Mouse (Mus musculus) neural tube, embryonic 12.5 days (tissue): ENCODE measurements around the gene Gdf9. TPM values are rescaled to one million over a fixed set of nuclear protein-coding genes. Genes with fewer than 3 reads are reported as not detected.
A peak's percentile ranks its signal among the peaks of the same experiment; 100 is the strongest.

Experiments used
- ATAC-seq: fragments of 200-750 bp; cut with Nextera tagmentation; 2 replicates; pipeline ENCODE4 v1.8.0; 2017; ENCODE audit warnings: low read depth, mild to moderate bottlenecking, moderate TSS enrichment, moderate library complexity; ENCODE audit not compliant: low FRiP score
- H3K27ac ChIP-seq: fragments of 300-500 bp; sonication (generic); 2 replicates; pipeline ENCODE4 v1.5.1; 2016
- H3K27me3 ChIP-seq: fragments of 300-500 bp; sonication (generic); replicated peaks from 2 replicates; pipeline ENCODE4 v1.6.1; 2016; ENCODE audit warnings: mild to moderate bottlenecking
- H3K36me3 ChIP-seq: fragments of 300-500 bp; sonication (generic); 2 replicates; pipeline ENCODE4 v1.6.1; 2016; ENCODE audit warnings: mild to moderate bottlenecking
- H3K4me1 ChIP-seq: fragments of 300-500 bp; sonication (generic); 2 replicates; pipeline ENCODE4 v1.6.1; 2016
- H3K4me2 ChIP-seq: fragments of 300-500 bp; sonication (generic); replicated peaks from 2 replicates; pipeline ENCODE4 v1.6.1; 2016; ENCODE audit warnings: mild to moderate bottlenecking
- H3K4me3 ChIP-seq: fragments of 300-500 bp; sonication (generic); 2 replicates; pipeline ENCODE4 v1.5.1; 2016
- H3K9ac ChIP-seq: fragments of 300-500 bp; sonication (generic); 2 replicates; pipeline ENCODE4 v1.6.1; 2016; ENCODE audit warnings: mild to moderate bottlenecking
- H3K9me3 ChIP-seq: fragments of 300-500 bp; sonication (generic); 2 replicates; pipeline ENCODE4 v1.6.1; 2016; ENCODE audit warnings: mild to moderate bottlenecking
- WGBS: fragments of 180-500 bp; shearing (Covaris S2); methylation state at CpG from one replicate; pipeline ENCODE4 v1.1.7; 2016; 5-methylcytosine and 5-hydroxymethylcytosine counted together
- polyA plus RNA-seq: library from polyadenylated mRNA; unstranded; fragments of >200 nt; fragmentation: Nextera tagmentation; extraction: Ambion mirVana; gene quantifications from 2 replicates; pipeline ENCODE4 v1.2.1, GENCODE M21; 2016

Gene Gdf9
- polyA plus RNA-seq, 1 experiment from 2014 or later: 1.8 TPM

GRCm38 (mm10) chr11:53448529-53448928, 17.7 kb downstream of the Gdf9 start:
- Histone ChIP-seq H3K36me3 (no peaks in the 10 kb centered on the region), H3K4me2 (no peak overlapping the region), H3K27me3 (no peaks in the 10 kb centered on the region), H3K4me1 (no peaks in the 10 kb centered on the region), H3K9ac (no peak overlapping the region), H3K4me3 (no peak overlapping the region), H3K27ac (no peak overlapping the region), H3K9me3 (no peaks in the 10 kb centered on the region)
- ATAC-seq: no peak
- 84% methylated on average over 1 of the region's 1 CpGs for WGBS

DNA sequence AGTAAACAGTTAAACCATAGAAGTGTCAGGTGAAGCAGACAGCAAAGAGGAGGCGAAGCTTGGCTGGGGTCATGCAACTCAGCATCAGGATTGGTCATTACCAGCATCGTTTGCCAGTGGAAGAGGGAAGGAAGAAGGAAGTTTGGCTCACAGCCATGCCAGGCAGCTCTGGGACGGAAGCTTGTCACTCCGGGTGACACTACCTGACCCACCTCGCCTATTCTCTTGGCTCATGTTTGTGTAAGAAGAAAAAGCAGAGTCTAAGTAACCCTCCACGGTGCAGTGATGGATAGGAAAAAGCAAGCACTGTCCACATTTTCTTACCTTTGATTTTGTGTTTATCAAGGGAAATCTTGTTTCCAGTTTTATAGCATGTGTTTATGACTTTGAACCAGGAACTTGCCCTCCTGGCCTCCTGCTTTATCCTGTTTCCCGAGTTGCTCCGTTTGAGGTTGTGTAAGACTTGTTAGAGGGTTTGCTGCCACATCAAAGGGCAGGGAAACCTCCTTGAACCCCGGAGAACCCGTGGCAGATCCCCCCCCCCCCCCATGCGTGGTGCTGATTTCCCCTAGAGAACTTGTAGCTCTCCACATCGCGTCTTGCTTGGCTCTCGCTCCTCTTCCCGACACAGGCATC, 19.4 kb downstream of the Gdf9 start:
- Histone ChIP-seq H3K9me3 (no peaks in the 10 kb centered on the region), H3K4me1 (no peaks in the 10 kb centered on the region), H3K27ac (no peak overlapping the region), H3K27me3 (0 out of 2 replicates have a peak, but pooled peaks cover 5% of the 10 kb centered on the region), H3K9ac (no peak overlapping the region), H3K4me3 (no peak overlapping the region), H3K4me2 (no peak overlapping the region), H3K36me3 (no peaks in the 10 kb centered on the region)
- no peak for ATAC-seq
- WGBS: 61% methylated on average over 15 of the region's 15 CpGs

DNA sequence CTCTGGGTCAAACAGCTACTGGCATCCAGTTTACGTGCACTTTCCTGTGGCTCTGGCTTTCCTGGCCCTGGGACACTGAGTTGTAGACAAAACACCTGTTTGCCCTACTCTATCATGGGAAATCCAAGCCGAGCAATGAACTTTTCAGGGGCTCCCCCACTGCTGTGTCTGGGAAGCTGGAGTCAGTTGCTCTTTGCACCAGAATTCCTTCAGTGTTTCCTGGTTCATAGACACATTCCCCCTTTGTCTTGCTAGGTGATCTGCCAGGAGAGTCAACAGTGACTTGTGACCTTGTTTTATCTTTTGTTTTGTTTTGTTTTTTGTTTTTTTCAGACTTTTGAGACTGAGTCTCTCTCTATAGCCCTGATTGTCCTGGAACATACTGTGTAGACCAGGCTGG, 20.5 kb downstream of the Gdf9 start:
- WGBS: 74% methylated on average over 2 of the region's 2 CpGs
- Histone ChIP-seq H3K27ac (no peak overlapping the region), H3K4me1 (no peaks in the 10 kb centered on the region), H3K4me2 (no peak overlapping the region), H3K4me3 (no peak overlapping the region), H3K9me3 (no peaks in the 10 kb centered on the region), H3K27me3 (peaks cover 13% of the 10 kb centered on the region), H3K36me3 (no peaks in the 10 kb centered on the region), H3K9ac (no peak overlapping the region)
- ATAC-seq: no peak

GRCm38 (mm10) chr11:53452396-53452795, 21.6 kb downstream of the Gdf9 start:
- Histone ChIP-seq H3K4me3 (no peak overlapping the region), H3K9ac (no peak overlapping the region), H3K36me3 (no peaks in the 10 kb centered on the region), H3K27me3 (peaks cover 22% of the 10 kb centered on the region), H3K4me2 (no peak overlapping the region), H3K9me3 (no peaks in the 10 kb centered on the region), H3K4me1 (peaks cover 7% of the 10 kb centered on the region), H3K27ac (no peak overlapping the region)
- 97% methylated on average over 9 of the region's 9 CpGs for WGBS
- no peak for ATAC-seq

DNA sequence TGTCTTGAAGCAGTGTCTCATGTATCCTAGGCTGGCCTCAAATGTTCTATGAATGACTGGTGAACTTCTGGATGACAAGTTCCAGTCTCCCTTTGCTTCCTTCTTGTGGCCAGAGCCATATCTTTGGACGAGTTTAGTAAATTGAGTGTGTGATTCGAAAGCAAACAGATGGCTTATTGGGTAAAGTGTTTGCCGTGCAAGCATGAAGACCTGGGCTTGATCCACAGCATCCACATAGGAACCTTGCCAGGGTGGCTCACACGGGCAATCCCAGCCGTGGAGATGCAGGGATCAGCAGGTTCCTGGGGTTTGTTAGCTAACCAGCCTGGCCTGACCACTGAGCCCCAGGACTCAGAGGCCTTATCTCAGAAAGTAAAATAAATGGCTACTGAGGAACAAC, 22.2 kb downstream of the Gdf9 start:
- Histone ChIP-seq H3K4me2 (no peak overlapping the region), H3K9me3 (no peaks in the 10 kb centered on the region), H3K9ac (no peak overlapping the region), H3K27ac (no peak overlapping the region), H3K4me3 (no peak overlapping the region), H3K36me3 (no peaks in the 10 kb centered on the region), H3K4me1 (peaks cover 7% of the 10 kb centered on the region), H3K27me3 (peaks cover 28% of the 10 kb centered on the region)
- ATAC-seq: no peak
- 86% methylated on average over 5 of the region's 5 CpGs for WGBS

GRCm38 (mm10) chr11:53456474-53457371, 25.9 kb downstream of the Gdf9 start, which contains the start of the genes Gm10447 and Shroom1:
TSS of gene Gm10447 (minus strand) at chr11:53457110.
TSS of gene Shroom1 (plus strand) at chr11:53457205.
- Histone ChIP-seq H3K9me3 (no peaks in the 10 kb centered on the region), H3K36me3 (no peaks in the 10 kb centered on the region), H3K27me3 (peaks cover 48% of the 10 kb centered on the region), H3K4me2 (peak within 1 kb of the TSS; percentile 80), H3K27ac (no peak within 1 kb of the TSS), H3K9ac (peak within 1 kb of the TSS; percentile 60), H3K4me1 (peaks cover 7% of the 10 kb centered on the region), H3K4me3 (peak within 1 kb of the TSS; percentile 45)
- ATAC-seq: no peak
- 3% methylated on average over 42 of the region's 42 CpGs for WGBS

- no peaks in the 10 kb centered on the region for H3K36me3 ChIP-seq
- H3K27ac ChIP-seq: no peak overlapping the region
- peak overlapping the region; percentile 60 for H3K9ac ChIP-seq
- peak overlapping the region; percentile 80 for H3K4me2 ChIP-seq
- WGBS: 5% methylated on average over 29 of the region's 29 CpGs
- peak overlapping the region; percentile 45 for H3K4me3 ChIP-seq
- H3K27me3 ChIP-seq: peaks cover 55% of the 10 kb centered on the region
- no peak; the same call in 1 of the 2 replicates for ATAC-seq
- peaks cover 7% of the 10 kb centered on the region for H3K4me1 ChIP-seq
- H3K9me3 ChIP-seq: no peaks in the 10 kb centered on the region
Measured at GRCm38 (mm10) chr11:53457372-53457954, 26.6 kb downstream of the Gdf9 start.

DNA sequence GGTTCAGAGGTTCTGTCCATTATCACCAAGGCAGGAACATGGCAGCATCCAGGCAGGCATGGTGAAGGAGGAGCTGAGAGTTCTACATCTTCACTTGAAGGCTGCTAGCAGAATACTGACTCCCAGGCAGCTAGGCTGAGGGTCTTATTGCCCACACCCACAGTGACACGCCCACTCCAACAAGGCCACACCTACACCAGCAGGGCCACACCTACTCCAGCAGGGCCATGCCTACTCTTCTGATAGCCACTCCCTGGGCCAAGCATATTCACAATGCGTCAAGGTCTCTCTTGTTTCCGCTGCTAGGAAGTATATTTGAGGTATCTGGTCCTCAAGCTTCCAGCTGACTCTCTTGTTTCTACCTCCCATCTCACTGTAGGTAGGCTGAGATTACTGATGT, 28.2 kb downstream of the Gdf9 start:
- Histone ChIP-seq H3K9ac (no peak overlapping the region), H3K4me3 (no peak overlapping the region), H3K27ac (no peak overlapping the region), H3K27me3 (peaks cover 70% of the 10 kb centered on the region), H3K36me3 (no peaks in the 10 kb centered on the region), H3K4me1 (peaks cover 18% of the 10 kb centered on the region), H3K9me3 (no peaks in the 10 kb centered on the region), H3K4me2 (no peak overlapping the region)
- ATAC-seq: no peak
- 61% methylated on average over 3 of the region's 3 CpGs for WGBS

DNA sequence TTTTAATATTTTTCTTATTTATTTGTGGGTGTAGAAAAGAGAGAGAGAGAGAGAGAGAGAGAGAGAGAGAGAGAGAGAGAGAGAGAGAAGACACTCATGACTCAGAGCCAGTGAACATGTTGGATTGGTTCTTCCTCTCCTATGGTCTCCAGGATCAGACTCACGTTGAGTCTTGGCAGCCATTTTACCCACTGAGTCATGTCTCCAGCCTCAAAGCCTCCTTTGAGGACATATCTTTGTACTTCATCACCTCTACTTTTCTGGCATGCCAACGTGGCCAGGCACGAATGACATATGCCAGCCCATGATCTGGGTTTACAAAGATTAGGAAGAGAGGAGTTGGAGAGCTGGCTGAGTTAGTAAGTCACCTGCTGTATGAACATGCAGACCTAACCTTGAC, 29.4 kb downstream of the Gdf9 start:
- no peaks in the 10 kb centered on the region for H3K36me3 ChIP-seq
- no peak overlapping the region for H3K9ac ChIP-seq
- no peak overlapping the region for H3K4me2 ChIP-seq
- H3K27ac ChIP-seq: no peak overlapping the region
- H3K27me3 ChIP-seq: peaks cover 78% of the 10 kb centered on the region
- H3K4me1 ChIP-seq: peaks cover 19% of the 10 kb centered on the region
- 85% methylated on average over 3 of the region's 3 CpGs for WGBS
- no peak for ATAC-seq
- H3K9me3 ChIP-seq: no peaks in the 10 kb centered on the region
- no peak overlapping the region for H3K4me3 ChIP-seq

GRCm38 (mm10) chr11:53461727-53462126, 30.9 kb downstream of the Gdf9 start:
- 15% methylated on average over 5 of the region's 5 CpGs for whole genome bisulfite sequencing
- H3K27me3 ChIP-seq: peaks cover 82% of the 10 kb centered on the region
- H3K4me3 ChIP-seq: no peak overlapping the region
- H3K4me1 ChIP-seq: peaks cover 24% of the 10 kb centered on the region
- no peaks in the 10 kb centered on the region for H3K9me3 ChIP-seq
- no peaks in the 10 kb centered on the region for H3K36me3 ChIP-seq
- no peak for ATAC-seq
- no peak overlapping the region for H3K4me2 ChIP-seq
- H3K9ac ChIP-seq: no peak overlapping the region
- H3K27ac ChIP-seq: no peak overlapping the region

GRCm38 (mm10) chr11:53463551-53464424, 33.0 kb downstream of the Gdf9 start:
- no peak for ATAC-seq
- peaks cover 23% of the 10 kb centered on the region for H3K4me1 ChIP-seq
- H3K27ac ChIP-seq: no peak overlapping the region
- H3K4me2 ChIP-seq: peak overlapping the region; percentile 86
- no peaks in the 10 kb centered on the region for H3K36me3 ChIP-seq
- H3K9me3 ChIP-seq: no peaks in the 10 kb centered on the region
- peak overlapping the region; percentile 48; the same call in 1 of the 2 replicates for H3K9ac ChIP-seq
- H3K27me3 ChIP-seq: peaks cover 75% of the 10 kb centered on the region
- WGBS: 7% methylated on average over 55 of the region's 55 CpGs
- H3K4me3 ChIP-seq: peak overlapping the region; percentile 40
